Mouse (Mus musculus): ENCODE measurements at regions not wholly inside any gene's neighbourhood (a gene's known extent, or its start where the extent isn't known, plus 50 kb on each side); places are given as distances from the start of the nearest gene placed in this dataset.

GRCm38 (mm10) chr2:63920997-63921396, 176.8 kb downstream of the Fign start:
- H3K4me2 ChIP-seq = no peak overlapping the region
- H3K9ac ChIP-seq = no peak overlapping the region
- no peaks in the 10 kb centered on the region for H3K27me3 ChIP-seq
- no peaks in the 10 kb centered on the region for H3K36me3 ChIP-seq
- 62% methylated on average over 3 of the region's 3 CpGs for WGBS (ENCODE audit: insufficient replicate concordance)
- DNase-seq = no peak
- ATAC-seq (ENCODE audit: low read depth) = no peak
- H3K4me1 ChIP-seq (replicated peaks) = no peaks in the 10 kb centered on the region
- H3K27ac ChIP-seq = no peak overlapping the region
- no peak overlapping the region for H3K4me3 ChIP-seq (replicated peaks)
- no peaks in the 10 kb centered on the region for H3K9me3 ChIP-seq (replicated peaks)

- H3K27ac ChIP-seq = no peak overlapping the region
- no peak overlapping the region for H3K4me3 ChIP-seq (replicated peaks)
- H3K36me3 ChIP-seq = no peaks in the 10 kb centered on the region
- no peaks in the 10 kb centered on the region for H3K27me3 ChIP-seq
- H3K9me3 ChIP-seq (replicated peaks) = no peaks in the 10 kb centered on the region
- ATAC-seq (ENCODE audit: low read depth) (no peak), DNase-seq (no peak)
- H3K4me2 ChIP-seq = no peak overlapping the region
- no peak overlapping the region for H3K9ac ChIP-seq
- H3K4me1 ChIP-seq (replicated peaks) = no peaks in the 10 kb centered on the region
- WGBS (ENCODE audit: insufficient replicate concordance) = 73% methylated on average over 4 of the region's 4 CpGs
Observed at GRCm38 (mm10) chr2:63920019-63920418, 177.8 kb downstream of the Fign start.

GRCm38 (mm10) chr2:63900644-63901043, 197.2 kb downstream of the Fign start:
- Histone ChIP-seq H3K4me2 (no peak overlapping the region), H3K27me3 (no peaks in the 10 kb centered on the region), H3K36me3 (no peaks in the 10 kb centered on the region), H3K9ac (no peak overlapping the region), H3K4me3 (replicated peaks) (no peak overlapping the region), H3K27ac (no peak overlapping the region), H3K4me1 (replicated peaks) (no peaks in the 10 kb centered on the region), H3K9me3 (replicated peaks) (no peaks in the 10 kb centered on the region)
- DNase-seq = no peak
- no peak for ATAC-seq (ENCODE audit: low read depth)

- 64% methylated on average over 6 of the region's 6 CpGs for WGBS (ENCODE audit: insufficient replicate concordance)
- no peak for ATAC-seq (ENCODE audit: low read depth)
- no peaks in the 10 kb centered on the region for H3K36me3 ChIP-seq
Observed at GRCm38 (mm10) chr2:63878477-63878876, 219.4 kb downstream of the Fign start.

GRCm38 (mm10) chr2:63877387-63877786, 220.5 kb downstream of the Fign start:
- H3K27me3 ChIP-seq = no peaks in the 10 kb centered on the region
- no peak for ATAC-seq (ENCODE audit: low read depth)
- H3K36me3 ChIP-seq = no peaks in the 10 kb centered on the region
- H3K4me3 ChIP-seq (replicated peaks) = no peak overlapping the region
- H3K4me2 ChIP-seq = no peak overlapping the region
- no peak overlapping the region for H3K27ac ChIP-seq
- no peak overlapping the region for H3K9ac ChIP-seq
- no peaks in the 10 kb centered on the region for H3K4me1 ChIP-seq (replicated peaks)
- no peaks in the 10 kb centered on the region for H3K9me3 ChIP-seq (replicated peaks)
- no peak for DNase-seq

More at GRCm38 (mm10) chr2:63878477-63878876, 219.4 kb downstream of the Fign start:
- Histone ChIP-seq H3K4me3 (replicated peaks) (no peak overlapping the region), H3K27ac (no peak overlapping the region), H3K27me3 (no peaks in the 10 kb centered on the region), H3K4me2 (no peak overlapping the region), H3K9ac (no peak overlapping the region), H3K4me1 (replicated peaks) (no peaks in the 10 kb centered on the region), H3K9me3 (replicated peaks) (no peaks in the 10 kb centered on the region)
- no peak for DNase-seq

- Histone ChIP-seq H3K27ac (no peak overlapping the region), H3K4me1 (replicated peaks) (no peaks in the 10 kb centered on the region), H3K9me3 (replicated peaks) (no peaks in the 10 kb centered on the region), H3K27me3 (no peaks in the 10 kb centered on the region), H3K9ac (no peak overlapping the region), H3K4me2 (no peak overlapping the region), H3K36me3 (no peaks in the 10 kb centered on the region), H3K4me3 (replicated peaks) (no peak overlapping the region)
- ATAC-seq (ENCODE audit: low read depth) (no peak), DNase-seq (no peak)
- 14% methylated on average over 3 of the region's 3 CpGs for WGBS (ENCODE audit: insufficient replicate concordance)
Observed at GRCm38 (mm10) chr2:63876375-63876774, 221.5 kb downstream of the Fign start.

- 36% methylated on average over 4 of the region's 4 CpGs for WGBS (ENCODE audit: insufficient replicate concordance)
- Histone ChIP-seq H3K9ac (no peak overlapping the region), H3K4me3 (replicated peaks) (no peak overlapping the region), H3K4me2 (no peak overlapping the region), H3K27ac (no peak overlapping the region), H3K27me3 (no peaks in the 10 kb centered on the region), H3K36me3 (no peaks in the 10 kb centered on the region), H3K9me3 (replicated peaks) (no peaks in the 10 kb centered on the region), H3K4me1 (replicated peaks) (no peaks in the 10 kb centered on the region)
- no peak for DNase-seq
- ATAC-seq (ENCODE audit: low read depth) = no peak
Observed at GRCm38 (mm10) chr2:63875101-63875500, 222.7 kb downstream of the Fign start.

GRCm38 (mm10) chr2:63866524-63866923, 231.3 kb downstream of the Fign start:
- H3K36me3 ChIP-seq = no peaks in the 10 kb centered on the region
- WGBS (ENCODE audit: insufficient replicate concordance) = 63% methylated on average over 8 of the region's 8 CpGs
- no peak overlapping the region for H3K4me2 ChIP-seq
- H3K4me1 ChIP-seq (replicated peaks) = no peaks in the 10 kb centered on the region
- H3K9ac ChIP-seq = no peak overlapping the region
- no peaks in the 10 kb centered on the region for H3K9me3 ChIP-seq (replicated peaks)
- DNase-seq = no peak
- no peak overlapping the region for H3K4me3 ChIP-seq (replicated peaks)
- no peaks in the 10 kb centered on the region for H3K27me3 ChIP-seq
- no peak for ATAC-seq (ENCODE audit: low read depth)
- H3K27ac ChIP-seq = no peak overlapping the region

GRCm38 (mm10) chr2:63861821-63862220, 236.0 kb downstream of the Fign start:
- Histone ChIP-seq H3K27ac (no peak overlapping the region), H3K4me3 (replicated peaks) (no peak overlapping the region), H3K4me1 (replicated peaks) (no peaks in the 10 kb centered on the region), H3K36me3 (no peaks in the 10 kb centered on the region), H3K27me3 (no peaks in the 10 kb centered on the region), H3K4me2 (no peak overlapping the region), H3K9me3 (replicated peaks) (no peaks in the 10 kb centered on the region), H3K9ac (no peak overlapping the region)
- WGBS (ENCODE audit: insufficient replicate concordance) = 55% methylated on average over 3 of the region's 3 CpGs
- DNase-seq = no peak
- ATAC-seq (ENCODE audit: low read depth) = peak; percentile 26; the same call in 1 of the 2 replicates

GRCm38 (mm10) chr2:63856462-63857054, 241.3 kb downstream of the Fign start:
- Histone ChIP-seq H3K9ac (no peak overlapping the region), H3K36me3 (no peaks in the 10 kb centered on the region), H3K27me3 (no peaks in the 10 kb centered on the region), H3K4me2 (no peak overlapping the region), H3K9me3 (replicated peaks) (no peaks in the 10 kb centered on the region), H3K4me1 (replicated peaks) (no peaks in the 10 kb centered on the region), H3K4me3 (replicated peaks) (no peak overlapping the region), H3K27ac (no peak overlapping the region)
- DNase-seq (no peak), ATAC-seq (ENCODE audit: low read depth) (no peak)
- WGBS (ENCODE audit: insufficient replicate concordance) = 46% methylated on average over 11 of the region's 11 CpGs

- no peak overlapping the region for H3K4me3 ChIP-seq (replicated peaks)
- H3K27me3 ChIP-seq = no peaks in the 10 kb centered on the region
- H3K4me2 ChIP-seq = no peak overlapping the region
- H3K27ac ChIP-seq = no peak overlapping the region
- ATAC-seq (ENCODE audit: low read depth) = no peak
- no peaks in the 10 kb centered on the region for H3K36me3 ChIP-seq
- no peaks in the 10 kb centered on the region for H3K4me1 ChIP-seq (replicated peaks)
- WGBS (ENCODE audit: insufficient replicate concordance) = 69% methylated on average over 5 of the region's 5 CpGs
- no peak overlapping the region for H3K9ac ChIP-seq
- no peaks in the 10 kb centered on the region for H3K9me3 ChIP-seq (replicated peaks)
- DNase-seq = no peak
Observed at GRCm38 (mm10) chr2:63855476-63855875, 242.4 kb downstream of the Fign start.

- Histone ChIP-seq H3K4me3 (replicated peaks) (no peak overlapping the region), H3K4me1 (replicated peaks) (no peaks in the 10 kb centered on the region), H3K4me2 (no peak overlapping the region), H3K9ac (no peak overlapping the region), H3K27me3 (no peaks in the 10 kb centered on the region), H3K27ac (no peak overlapping the region), H3K9me3 (replicated peaks) (no peaks in the 10 kb centered on the region), H3K36me3 (no peaks in the 10 kb centered on the region)
- ATAC-seq (ENCODE audit: low read depth) = no peak
- WGBS (ENCODE audit: insufficient replicate concordance) = 54% methylated on average over 1 of the region's 1 CpGs
- no peak for DNase-seq
Observed at GRCm38 (mm10) chr2:63854198-63854875, 243.5 kb downstream of the Fign start.

Measured in liver, embryonic 13.5 days (tissue).